Mouse (Mus musculus) cerebellum, adult 2 months (tissue): Measurements from ENCODE around the gene A730015C16Rik. TPM values are rescaled to one million over a fixed set of nuclear protein-coding genes. Genes with fewer than 3 reads are reported as not detected.

Experiments used
- DNase-seq, 2 experiments: peaks; one replicate each; pipeline ENCODE4 v3.0.0; 2021
- H3K27ac ChIP-seq: fragments of 200-500 bp; 2 replicates; pipeline ENCODE4 v1.5.1; 2012; ENCODE audit warnings: low read length, control low read depth, inconsistent platforms; ENCODE audit not compliant: insufficient read depth
- H3K27me3 ChIP-seq: fragments of 200-500 bp; 2 replicates; pipeline ENCODE4 v1.6.1; 2012; ENCODE audit warnings: inconsistent platforms, mild to moderate bottlenecking, low read length, moderate library complexity; ENCODE audit not compliant: control insufficient read depth, insufficient read depth
- H3K4me1 ChIP-seq: fragments of 200-500 bp; 2 replicates; pipeline ENCODE4 v1.6.1; 2011; ENCODE audit warnings: low read length; ENCODE audit not compliant: control insufficient read depth, insufficient read depth
- H3K4me3 ChIP-seq: fragments of 200-500 bp; replicated peaks from 2 replicates; pipeline ENCODE3; 2011; ENCODE audit warnings: mild to moderate bottlenecking, low read depth, low read length, control low read depth; ENCODE audit not compliant: insufficient read depth
- CTCF ChIP-seq: fragments of 200-500 bp; IDR thresholded peaks from 2 replicates; pipeline ENCODE4 v1.5.1; 2011; ENCODE audit warnings: low read depth, mild to moderate bottlenecking, control low read depth, low read length, moderate library complexity, borderline replicate concordance; ENCODE audit not compliant: insufficient read depth
- POLR2A ChIP-seq: fragments of 200-500 bp; IDR thresholded peaks from 2 replicates; pipeline ENCODE4 v1.6.1; 2011; ENCODE audit warnings: low read length, control low read depth, borderline replicate concordance; ENCODE audit not compliant: insufficient read depth
- WGBS: fragments of 180-500 bp; shearing (Covaris S2); methylation state at CpG from one replicate; pipeline ENCODE4 v1.1.7; 2018; 5-methylcytosine and 5-hydroxymethylcytosine counted together
- polyA plus RNA-seq: library from polyadenylated mRNA; depleted of rRNA; stranded (reverse); fragments of >200 nt; gene quantifications from 2 replicates; pipeline ENCODE4 v1.2.3, GENCODE M21; 2012; rRNA removed

A730015C16Rik gene
- not detected in 2 replicates for polyA plus RNA-seq

GRCm38 (mm10) chr4:108848505-108848848 lies at the start of gene A730015C16Rik:
Gene A730015C16Rik (minus strand): TSS chr4:108848619.
- Histone ChIP-seq H3K4me1 (peaks cover 2% of the 10 kb centered on the region; the same call in 1 of the 2 replicates), H3K27ac (peak within 1 kb of the TSS; percentile 12; the same call in 1 of the 2 replicates), H3K27me3 (no peaks in the 10 kb centered on the region), H3K4me3 (peak within 1 kb of the TSS; percentile 85)
- WGBS: under 1% methylated on average over 20 of the region's 20 CpGs
- DNase-seq: peak in 1 of 2 experiments; percentile 23
- no peak for TF ChIP-seq POLR2A
- no peak for TF ChIP-seq CTCF

- no peak overlapping the region for H3K4me3 ChIP-seq
- no peaks in the 10 kb centered on the region for H3K27me3 ChIP-seq
- no peak overlapping the region for H3K27ac ChIP-seq
- no peak for DNase-seq
- TF ChIP-seq CTCF (no peak), POLR2A (no peak)
- WGBS: 28% methylated on average over 6 of the region's 6 CpGs
- no peaks in the 10 kb centered on the region for H3K4me1 ChIP-seq
These were observed 42.5 kb upstream of the A730015C16Rik start for GRCm38 (mm10) chr4:108890876-108891275.

GRCm38 (mm10) chr4:108887456-108887855 lies 39.0 kb upstream of the A730015C16Rik start:
- Histone ChIP-seq H3K4me3 (no peak overlapping the region), H3K4me1 (no peaks in the 10 kb centered on the region), H3K27ac (no peak overlapping the region), H3K27me3 (no peaks in the 10 kb centered on the region)
- DNase-seq: no peak
- TF ChIP-seq CTCF (no peak), POLR2A (no peak)
- WGBS: 94% methylated on average over 4 of the region's 4 CpGs

- no peak overlapping the region for H3K4me3 ChIP-seq
- no peaks in the 10 kb centered on the region for H3K4me1 ChIP-seq
- TF ChIP-seq CTCF: no peak
- no peak for TF ChIP-seq POLR2A
- peak in 1 of 2 experiments; percentile 12 for DNase-seq
- WGBS: 55% methylated on average over 13 of the region's 13 CpGs
- H3K27me3 ChIP-seq: no peaks in the 10 kb centered on the region
- no peak overlapping the region for H3K27ac ChIP-seq
These were observed 35.4 kb upstream of the A730015C16Rik start for GRCm38 (mm10) chr4:108883815-108884214.

GRCm38 (mm10) chr4:108878963-108879822 lies 30.8 kb upstream of the A730015C16Rik start, which contains the start of gene Rab3b:
Gene Rab3b (plus strand): TSS chr4:108879063.
- Histone ChIP-seq H3K27me3 (no peaks in the 10 kb centered on the region), H3K4me1 (no peaks in the 10 kb centered on the region), H3K27ac (no peak within 1 kb of the TSS), H3K4me3 (no peak within 1 kb of the TSS)
- WGBS: under 1% methylated on average over 46 of the region's 46 CpGs
- TF ChIP-seq CTCF: no peak
- DNase-seq: peak; percentile 11 to 27

- no peak overlapping the region for H3K27ac ChIP-seq
- no peaks in the 10 kb centered on the region for H3K27me3 ChIP-seq
- H3K4me1 ChIP-seq: no peaks in the 10 kb centered on the region
- 90% methylated on average over 6 of the region's 6 CpGs for WGBS
- H3K4me3 ChIP-seq: no peak overlapping the region
- TF ChIP-seq CTCF: no peak
- no peak for TF ChIP-seq POLR2A
- DNase-seq: no peak
These were observed 29.5 kb upstream of the A730015C16Rik start for GRCm38 (mm10) chr4:108877901-108878300.

- WGBS: 94% methylated on average over 5 of the region's 5 CpGs
These were observed 25.3 kb upstream of the A730015C16Rik start for GRCm38 (mm10) chr4:108873746-108874145.

More at GRCm38 (mm10) chr4:108873746-108874145, 25.3 kb upstream of the A730015C16Rik start:
- DNase-seq: no peak
- Histone ChIP-seq H3K4me3 (no peak overlapping the region), H3K27me3 (no peaks in the 10 kb centered on the region; the same call in 1 of the 2 replicates), H3K4me1 (no peaks in the 10 kb centered on the region), H3K27ac (no peak overlapping the region)
- TF ChIP-seq CTCF (no peak), POLR2A (no peak)
